Mouse (Mus musculus): ENCODE measurements around the gene Osbp2. TPM values are rescaled to one million over a fixed set of nuclear protein-coding genes. Genes with fewer than 3 reads are reported as not detected.

The Osbp2 gene
- polyA plus RNA-seq, 1 experiment from 2014 or later = 21.2 TPM

DNA sequence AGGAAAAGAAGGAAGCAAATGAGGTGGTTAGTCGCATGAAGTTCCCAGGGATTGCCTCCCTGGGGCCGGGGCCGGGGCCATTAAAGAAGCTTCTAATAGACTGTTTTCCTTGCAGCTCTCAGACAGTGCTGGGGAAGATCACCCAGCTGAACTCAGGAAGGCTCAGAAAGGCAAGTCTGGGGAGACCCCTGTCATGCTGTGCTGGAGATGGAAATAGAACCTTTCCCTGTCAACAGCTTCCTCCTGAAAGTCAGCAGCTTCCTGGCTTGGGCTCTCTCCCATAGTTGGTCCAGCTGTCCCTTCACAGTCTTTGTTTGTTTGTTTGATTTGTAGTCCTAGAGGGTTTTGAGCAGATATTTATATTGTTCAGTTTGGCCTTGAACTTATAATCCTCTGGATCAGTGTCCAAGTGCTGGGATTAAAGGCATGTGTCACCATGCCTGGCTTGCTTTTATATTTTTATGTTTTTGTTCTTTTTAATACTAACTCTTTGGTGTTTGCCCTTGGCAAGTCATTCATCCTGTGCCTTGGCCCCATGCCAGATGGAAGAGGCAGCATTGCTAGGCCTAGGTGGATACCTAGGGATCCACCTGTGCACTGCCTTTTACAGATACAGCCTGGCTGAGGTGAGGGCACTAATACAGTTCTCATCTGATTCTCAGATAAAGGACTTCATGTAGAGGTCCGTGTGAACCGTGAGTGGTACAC is 178.8 kb downstream of the Osbp2 start:
- Histone ChIP-seq H3K27me3 (ENCODE audit: control insufficient read depth, insufficient read depth, low read length) (no peaks in the 10 kb centered on the region), H3K9me3 (ENCODE audit: control insufficient read depth, low read length) (no peaks in the 10 kb centered on the region), H3K36me3 (ENCODE audit: control insufficient read depth, insufficient read depth, low read length) (peaks cover 96% of the 10 kb centered on the region), H3K4me3 (replicated peaks; ENCODE audit: low read depth, low read length) (no peak overlapping the region), H3K9ac (replicated peaks; ENCODE audit: low read length) (no peak overlapping the region), H3K27ac (replicated peaks; ENCODE audit: low read depth, low read length) (no peak overlapping the region), H3K4me1 (ENCODE audit: control insufficient read depth, insufficient read depth, low read length) (no peaks in the 10 kb centered on the region), H3K4me2 (ENCODE audit: low read length) (no peak overlapping the region)
- ATAC-seq (ENCODE audit: low FRiP score, low TSS enrichment) = no peak
- DNase-seq = no peak
- WGBS = 90% methylated on average over 5 of the region's 5 CpGs

DNA sequence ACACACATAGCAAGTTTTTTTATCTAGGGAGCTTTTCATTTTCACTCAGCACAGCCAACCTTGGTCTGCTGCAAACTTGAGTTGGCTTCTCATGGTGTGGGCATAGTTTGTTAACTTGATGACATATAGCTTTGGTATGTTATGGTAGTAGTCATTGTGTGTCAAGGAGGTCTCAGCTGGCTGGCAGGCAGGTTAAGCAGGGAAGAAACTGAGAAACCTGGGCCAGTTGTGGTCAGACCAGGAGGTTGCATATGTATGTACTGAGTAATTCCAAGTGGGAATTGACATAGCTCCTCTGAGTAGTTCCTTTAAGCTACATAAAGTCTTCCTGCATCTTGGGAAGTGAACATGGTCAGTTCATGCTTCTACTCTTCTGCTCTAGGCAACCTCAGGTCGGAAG is 179.5 kb downstream of the Osbp2 start:
- Histone ChIP-seq H3K9ac (replicated peaks; ENCODE audit: low read length) (no peak overlapping the region), H3K27ac (replicated peaks; ENCODE audit: low read depth, low read length) (no peak overlapping the region), H3K4me1 (ENCODE audit: control insufficient read depth, insufficient read depth, low read length) (no peaks in the 10 kb centered on the region), H3K36me3 (ENCODE audit: control insufficient read depth, insufficient read depth, low read length) (peaks cover 96% of the 10 kb centered on the region), H3K4me3 (replicated peaks; ENCODE audit: low read depth, low read length) (no peak overlapping the region), H3K27me3 (ENCODE audit: control insufficient read depth, insufficient read depth, low read length) (no peaks in the 10 kb centered on the region), H3K4me2 (ENCODE audit: low read length) (no peak overlapping the region), H3K9me3 (ENCODE audit: control insufficient read depth, low read length) (no peaks in the 10 kb centered on the region)
- DNase-seq = no peak
- WGBS = 96% methylated on average over 1 of the region's 1 CpGs
- no peak for ATAC-seq (ENCODE audit: low FRiP score, low TSS enrichment)

DNA sequence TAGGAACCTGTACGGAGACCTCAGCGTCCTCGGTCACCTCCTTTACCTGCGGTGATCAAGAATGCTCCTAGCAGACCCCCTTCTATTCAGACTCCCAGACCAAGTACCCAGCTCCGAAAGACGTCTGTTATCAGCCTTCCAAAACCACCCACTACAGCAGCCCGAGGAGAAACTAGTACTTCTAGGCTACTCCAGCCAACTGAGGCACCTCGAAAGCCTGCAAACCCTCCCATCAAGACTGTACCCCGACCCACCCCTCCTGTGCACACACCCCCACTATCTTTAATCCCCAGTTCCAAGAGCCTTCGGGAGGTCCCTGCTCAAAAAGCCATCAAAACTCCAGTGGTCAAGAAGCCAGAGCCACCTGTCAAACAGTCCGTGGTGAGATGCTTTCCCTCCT is 180.0 kb downstream of the Osbp2 start:
- Histone ChIP-seq H3K27ac (replicated peaks; ENCODE audit: low read depth, low read length) (no peak overlapping the region), H3K9ac (replicated peaks; ENCODE audit: low read length) (no peak overlapping the region), H3K27me3 (ENCODE audit: control insufficient read depth, insufficient read depth, low read length) (no peaks in the 10 kb centered on the region), H3K4me1 (ENCODE audit: control insufficient read depth, insufficient read depth, low read length) (no peaks in the 10 kb centered on the region), H3K9me3 (ENCODE audit: control insufficient read depth, low read length) (no peaks in the 10 kb centered on the region), H3K36me3 (ENCODE audit: control insufficient read depth, insufficient read depth, low read length) (peaks cover 95% of the 10 kb centered on the region), H3K4me3 (replicated peaks; ENCODE audit: low read depth, low read length) (no peak overlapping the region), H3K4me2 (ENCODE audit: low read length) (no peak overlapping the region)
- no peak for ATAC-seq (ENCODE audit: low FRiP score, low TSS enrichment)
- WGBS = 94% methylated on average over 11 of the region's 11 CpGs
- no peak for DNase-seq

DNA sequence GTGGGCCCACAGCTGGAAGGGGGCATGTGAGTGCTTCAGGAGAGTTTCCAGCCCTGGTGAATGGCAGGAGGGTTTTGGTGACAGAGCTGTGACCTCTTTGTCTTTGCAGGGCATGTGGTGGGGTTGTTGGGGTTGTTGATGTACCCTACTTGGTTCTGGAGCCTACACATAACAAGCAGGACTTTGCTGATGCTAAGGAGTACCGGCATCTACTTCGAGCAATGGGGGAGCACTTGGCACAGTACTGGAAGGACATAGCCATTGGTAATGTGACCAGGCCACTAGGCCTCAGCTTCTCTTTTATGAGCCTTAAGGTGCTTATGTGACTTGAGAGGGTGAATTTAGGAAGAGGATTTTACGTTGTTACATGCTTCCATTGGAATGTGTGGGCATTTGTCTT is 183.9 kb downstream of the Osbp2 start:
- no peak overlapping the region for H3K4me2 ChIP-seq (ENCODE audit: low read length)
- DNase-seq (no peak), ATAC-seq (ENCODE audit: low FRiP score, low TSS enrichment) (no peak)
- no peaks in the 10 kb centered on the region for H3K9me3 ChIP-seq (ENCODE audit: control insufficient read depth, low read length)
- H3K4me3 ChIP-seq (replicated peaks; ENCODE audit: low read depth, low read length) = no peak overlapping the region
- H3K9ac ChIP-seq (replicated peaks; ENCODE audit: low read length) = no peak overlapping the region
- no peak overlapping the region for H3K27ac ChIP-seq (replicated peaks; ENCODE audit: low read depth, low read length)
- WGBS = 98% methylated on average over 3 of the region's 3 CpGs
- no peaks in the 10 kb centered on the region for H3K4me1 ChIP-seq (ENCODE audit: control insufficient read depth, insufficient read depth, low read length)
- peaks cover 95% of the 10 kb centered on the region for H3K36me3 ChIP-seq (ENCODE audit: control insufficient read depth, insufficient read depth, low read length)
- no peaks in the 10 kb centered on the region for H3K27me3 ChIP-seq (ENCODE audit: control insufficient read depth, insufficient read depth, low read length)

DNA sequence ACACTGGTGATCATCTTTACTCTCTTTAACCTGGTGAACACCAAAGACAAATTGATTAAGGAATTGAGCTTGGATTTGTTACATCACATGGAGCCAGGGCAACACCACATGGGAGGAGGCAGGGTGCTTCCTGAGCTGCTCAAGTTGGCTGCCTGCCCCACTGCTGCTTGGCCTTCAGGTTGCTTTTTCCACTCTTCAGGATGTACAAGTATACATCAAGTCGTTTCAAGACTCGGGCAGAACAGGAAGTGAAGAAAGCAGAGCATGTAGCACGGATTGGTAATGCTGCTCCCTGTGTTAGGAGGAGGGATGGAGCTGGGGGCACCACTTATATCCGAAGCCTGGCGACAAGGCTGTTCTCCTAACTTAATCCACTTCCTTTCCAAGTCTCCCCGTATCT is 186.5 kb downstream of the Osbp2 start:
- no peak overlapping the region for H3K27ac ChIP-seq (replicated peaks; ENCODE audit: low read depth, low read length)
- H3K9ac ChIP-seq (replicated peaks; ENCODE audit: low read length) = no peak overlapping the region
- ATAC-seq (ENCODE audit: low FRiP score, low TSS enrichment) (no peak), DNase-seq (no peak)
- H3K4me1 ChIP-seq (ENCODE audit: control insufficient read depth, insufficient read depth, low read length) = no peaks in the 10 kb centered on the region
- H3K9me3 ChIP-seq (ENCODE audit: control insufficient read depth, low read length) = no peaks in the 10 kb centered on the region
- peaks cover 96% of the 10 kb centered on the region for H3K36me3 ChIP-seq (ENCODE audit: control insufficient read depth, insufficient read depth, low read length)
- H3K4me2 ChIP-seq (ENCODE audit: low read length) = no peak overlapping the region
- WGBS = 77% methylated on average over 6 of the region's 6 CpGs
- H3K27me3 ChIP-seq (ENCODE audit: control insufficient read depth, insufficient read depth, low read length) = no peaks in the 10 kb centered on the region
- no peak overlapping the region for H3K4me3 ChIP-seq (replicated peaks; ENCODE audit: low read depth, low read length)

DNA sequence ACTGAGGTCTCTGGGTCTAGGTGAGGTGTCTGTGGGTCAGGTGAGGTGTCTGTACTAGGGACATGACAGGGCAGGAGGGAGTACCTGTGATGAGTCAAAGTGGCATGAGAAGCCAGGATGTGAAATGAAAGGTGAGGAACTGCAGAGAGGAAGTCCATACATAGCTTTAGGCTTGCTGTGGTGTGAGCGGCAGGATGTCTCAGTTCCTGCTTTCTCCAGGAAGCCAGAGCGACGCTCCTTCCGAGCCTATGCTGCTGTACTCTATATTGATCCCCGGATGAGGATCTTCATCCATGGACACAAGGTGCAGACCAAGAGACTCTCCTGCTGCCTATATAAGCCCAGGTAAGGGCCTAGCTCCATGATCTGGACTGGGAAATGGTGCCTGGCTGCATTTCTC is 187.3 kb downstream of the Osbp2 start:
- no peak overlapping the region for H3K9ac ChIP-seq (replicated peaks; ENCODE audit: low read length)

DNA sequence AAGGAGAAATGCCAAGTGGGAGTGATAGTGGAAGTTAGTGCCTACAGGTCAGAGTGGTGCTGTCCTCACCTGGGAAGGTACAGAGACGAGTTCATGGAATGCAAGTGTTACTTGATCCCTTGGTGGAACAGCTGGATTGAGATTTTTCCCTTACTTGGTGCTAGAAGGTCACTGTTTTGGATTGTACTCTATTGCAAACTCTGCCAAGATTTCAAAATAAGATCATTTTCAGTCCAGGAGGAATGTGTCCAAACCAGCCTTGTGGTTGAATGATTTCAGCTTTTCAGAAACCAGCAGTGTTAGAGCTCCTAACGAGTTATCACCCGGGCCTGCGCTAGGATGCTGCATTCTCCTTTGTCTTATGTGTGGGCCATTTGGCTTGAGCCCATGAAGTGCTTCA is 189.2 kb downstream of the Osbp2 start:
- no peaks in the 10 kb centered on the region for H3K4me1 ChIP-seq (ENCODE audit: control insufficient read depth, insufficient read depth, low read length)
- DNase-seq = no peak
- H3K27me3 ChIP-seq (ENCODE audit: control insufficient read depth, insufficient read depth, low read length) = no peaks in the 10 kb centered on the region
- no peak overlapping the region for H3K4me3 ChIP-seq (replicated peaks; ENCODE audit: low read depth, low read length)
- WGBS = 95% methylated on average over 4 of the region's 4 CpGs
- no peak overlapping the region for H3K9ac ChIP-seq (replicated peaks; ENCODE audit: low read length)
- no peak overlapping the region for H3K4me2 ChIP-seq (ENCODE audit: low read length)
- no peaks in the 10 kb centered on the region for H3K9me3 ChIP-seq (ENCODE audit: control insufficient read depth, low read length)
- H3K36me3 ChIP-seq (ENCODE audit: control insufficient read depth, insufficient read depth, low read length) = peaks cover 97% of the 10 kb centered on the region
- ATAC-seq (ENCODE audit: low FRiP score, low TSS enrichment) = no peak
- no peak overlapping the region for H3K27ac ChIP-seq (replicated peaks; ENCODE audit: low read depth, low read length)

More for the DNA sequence above, 187.3 kb downstream of the Osbp2 start:
- no peaks in the 10 kb centered on the region for H3K27me3 ChIP-seq (ENCODE audit: control insufficient read depth, insufficient read depth, low read length)
- DNase-seq (no peak), ATAC-seq (ENCODE audit: low FRiP score, low TSS enrichment) (no peak)
- no peak overlapping the region for H3K4me2 ChIP-seq (ENCODE audit: low read length)
- H3K4me1 ChIP-seq (ENCODE audit: control insufficient read depth, insufficient read depth, low read length) = no peaks in the 10 kb centered on the region
- no peak overlapping the region for H3K4me3 ChIP-seq (replicated peaks; ENCODE audit: low read depth, low read length)
- WGBS = 100% methylated on average over 5 of the region's 5 CpGs
- H3K27ac ChIP-seq (replicated peaks; ENCODE audit: low read depth, low read length) = no peak overlapping the region
- H3K36me3 ChIP-seq (ENCODE audit: control insufficient read depth, insufficient read depth, low read length) = peaks cover 97% of the 10 kb centered on the region
- no peaks in the 10 kb centered on the region for H3K9me3 ChIP-seq (ENCODE audit: control insufficient read depth, low read length)

DNA sequence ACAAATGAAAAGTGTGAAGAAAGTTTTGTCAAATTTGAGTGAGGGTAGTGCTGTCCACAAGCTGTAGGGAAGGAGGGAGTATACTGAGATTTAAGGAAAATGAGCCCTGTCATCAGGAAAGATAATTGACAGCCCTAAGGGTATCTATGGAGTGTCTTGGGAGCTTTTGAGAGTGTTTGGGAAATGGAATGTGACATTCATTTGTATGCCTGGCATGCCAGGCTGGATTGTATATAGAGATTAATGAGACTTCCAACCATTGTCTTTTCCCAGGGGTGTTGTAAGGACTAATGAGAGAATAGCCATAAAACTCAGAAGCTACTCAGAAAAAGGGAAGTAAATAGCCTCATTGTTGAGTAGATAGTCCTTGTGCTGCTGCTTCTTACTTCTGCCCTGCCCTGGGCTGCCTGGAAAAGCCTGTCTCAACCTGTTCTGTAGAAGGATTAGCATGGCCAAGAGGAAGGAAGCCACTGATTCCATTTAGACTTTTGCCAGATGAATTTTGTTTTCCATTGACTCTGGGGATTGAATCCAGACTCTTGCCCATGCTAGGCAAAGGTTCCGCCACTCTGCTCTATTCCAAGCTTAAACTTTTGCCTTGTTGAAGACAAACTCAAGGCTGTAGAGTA is 192.6 kb downstream of the Osbp2 start:
- H3K9me3 ChIP-seq (ENCODE audit: control insufficient read depth, low read length) = no peaks in the 10 kb centered on the region
- H3K4me2 ChIP-seq (ENCODE audit: low read length) = no peak overlapping the region
- no peaks in the 10 kb centered on the region for H3K27me3 ChIP-seq (ENCODE audit: control insufficient read depth, insufficient read depth, low read length)
- H3K4me1 ChIP-seq (ENCODE audit: control insufficient read depth, insufficient read depth, low read length) = no peaks in the 10 kb centered on the region
- H3K4me3 ChIP-seq (replicated peaks; ENCODE audit: low read depth, low read length) = no peak overlapping the region
- no peak overlapping the region for H3K27ac ChIP-seq (replicated peaks; ENCODE audit: low read depth, low read length)
- no peak overlapping the region for H3K9ac ChIP-seq (replicated peaks; ENCODE audit: low read length)
- ATAC-seq (ENCODE audit: low FRiP score, low TSS enrichment) (no peak), DNase-seq (no peak)
- H3K36me3 ChIP-seq (ENCODE audit: control insufficient read depth, insufficient read depth, low read length) = peaks cover 83% of the 10 kb centered on the region
- 96% methylated on average over 1 of the region's 1 CpGs for WGBS

DNA sequence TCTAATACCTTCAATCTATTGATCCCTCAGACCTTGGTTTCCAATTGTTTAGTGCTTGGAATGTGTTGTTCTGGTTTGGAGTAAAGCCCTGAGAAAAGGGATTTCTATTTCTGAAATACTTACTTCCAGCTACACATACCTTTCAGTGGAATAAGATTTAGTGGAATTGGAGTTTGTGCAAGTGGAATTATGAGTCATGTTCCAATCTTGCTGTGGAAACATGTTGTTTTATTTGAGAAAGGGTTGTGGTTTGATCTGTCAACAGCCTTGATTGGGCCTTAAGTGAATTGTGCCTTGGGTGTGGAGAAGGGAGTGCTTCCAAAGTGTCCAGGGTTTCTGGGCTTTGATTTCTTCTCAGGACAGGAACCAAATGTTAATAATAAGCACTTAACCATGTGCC is 193.9 kb downstream of the Osbp2 start:
- Histone ChIP-seq H3K9ac (replicated peaks; ENCODE audit: low read length) (no peak overlapping the region), H3K36me3 (ENCODE audit: control insufficient read depth, insufficient read depth, low read length) (peaks cover 78% of the 10 kb centered on the region), H3K9me3 (ENCODE audit: control insufficient read depth, low read length) (no peaks in the 10 kb centered on the region), H3K4me2 (ENCODE audit: low read length) (no peak overlapping the region), H3K4me1 (ENCODE audit: control insufficient read depth, insufficient read depth, low read length) (no peaks in the 10 kb centered on the region), H3K27me3 (ENCODE audit: control insufficient read depth, insufficient read depth, low read length) (no peaks in the 10 kb centered on the region), H3K4me3 (replicated peaks; ENCODE audit: low read depth, low read length) (no peak overlapping the region), H3K27ac (replicated peaks; ENCODE audit: low read depth, low read length) (no peak overlapping the region)
- ATAC-seq (ENCODE audit: low FRiP score, low TSS enrichment) = no peak
- DNase-seq = no peak

Data from midbrain, embryonic 14.5 days (tissue).